26 mouse cellular contexts compared by ENCODE assay signal in the genomic region with DNA sequence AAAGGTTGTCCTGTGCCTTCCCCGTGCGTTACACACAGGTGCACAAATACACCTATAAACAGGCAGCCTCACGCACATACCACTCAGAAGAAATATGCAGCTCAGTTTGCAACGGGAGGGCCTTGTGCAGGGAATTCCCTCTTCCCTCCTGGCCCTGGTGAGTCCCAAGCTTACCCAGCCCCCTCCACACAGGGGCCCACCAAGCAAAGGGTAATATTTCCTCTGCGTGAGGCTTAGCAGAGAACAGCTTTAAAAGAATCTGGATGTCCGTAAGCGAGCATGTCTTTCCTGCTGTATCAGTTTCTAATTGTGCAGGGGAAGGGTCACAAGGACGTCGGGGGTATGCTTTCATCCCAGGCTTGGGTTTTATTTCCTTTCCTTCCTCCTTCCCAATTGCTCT. TPM values are rescaled to one million over a fixed set of nuclear protein-coding genes. Genes with fewer than 3 reads are reported as not detected.
A peak's percentile ranks its signal among the peaks of the same experiment; 100 is the strongest.
DNase-seq lines count a peak whose midpoint lies in the region; ATAC-seq and TF ChIP-seq lines count a peak whose summit lies in the region.
"Had no signal": no experiment of that assay in that cellular context is flagged by ENCODE, and none has a peak within 500 bp of the region (broad histone marks: within the 10 kb centered on the region; RNA-seq: fewer than 3 reads in every experiment).

No protein-coding gene starts in this region.

- no peak for DNase-seq in intestine, embryonic 14.5 days (ENCODE audit: low spot score)
- no peak for DNase-seq in lung, embryonic 14.5 days
- no peak for DNase-seq in lung, adult 2 months
- no peak for DNase-seq in layer of hippocampus, adult 9-11 months
- no peak for DNase-seq in heart, postnatal 14 days
- DNase-seq: adrenal gland, adult 2 months; B cell, adult 2 months; cerebellum, adult 11-12 months; cerebellum, postnatal 10 days; gastrocnemius, postnatal 10 days; kidney, postnatal 36 days; liver, embryonic 13.5 days; lung, postnatal 36 days; right cerebral cortex, postnatal 14 days; thymus, postnatal 14 days had no signal

- no peak overlapping the region for H3K4me3 ChIP-seq in intestine, embryonic 14.5 days (ENCODE audit: low read depth, low read length)
- no peak overlapping the region for H3K4me3 ChIP-seq in intestine, postnatal 0 days (ENCODE audit: low read depth, low read length)
- H3K4me3 ChIP-seq in lung, embryonic 14.5 days (ENCODE audit: low read depth, low read length) = no peak overlapping the region
- H3K4me3 ChIP-seq in lung, adult 2 months (replicated peaks; ENCODE audit: extremely low read depth, low read depth, low read length) = no peak overlapping the region
- H3K4me3 ChIP-seq in embryonic facial prominence, embryonic 13.5 days = no peak overlapping the region
- H3K4me3 ChIP-seq in limb, embryonic 12.5 days (replicated peaks) = no peak overlapping the region
- H3K4me3 ChIP-seq: heart, embryonic 13.5 days; hindbrain, embryonic 13.5 days; liver, embryonic 13.5 days; lung, embryonic 15.5 days; megakaryocyte, embryonic 14.5 days; midbrain, embryonic 15.5 days; neural tube, embryonic 12.5 days had no signal

- no peak overlapping the region for H3K27ac ChIP-seq in intestine, embryonic 14.5 days (ENCODE audit: low read depth)
- H3K27ac ChIP-seq in intestine, postnatal 0 days (ENCODE audit: low read depth, low read length) = no peak overlapping the region
- H3K27ac ChIP-seq in lung, embryonic 14.5 days (ENCODE audit: low read depth) = peak overlapping the region; percentile 13; the same call in 1 of the 2 replicates
- H3K27ac ChIP-seq in embryonic facial prominence, embryonic 13.5 days = peak overlapping the region; percentile 22; the same call in 1 of the 2 replicates
- H3K27ac ChIP-seq in limb, embryonic 12.5 days = 0 out of 2 replicates have a peak overlapping the region, but pooled peaks have one; percentile 31
- H3K27ac ChIP-seq: heart, embryonic 13.5 days; hindbrain, embryonic 13.5 days; liver, embryonic 13.5 days; lung, embryonic 15.5 days; midbrain, embryonic 15.5 days; neural tube, embryonic 12.5 days had no signal

- TF ChIP-seq CTCF in intestine, postnatal 0 days (IDR thresholded peaks at IDR 0.05; ENCODE audit: low read depth) = no peak
- TF ChIP-seq CTCF in lung, embryonic 14.5 days (IDR thresholded peaks at IDR 0.05; ENCODE audit: low read depth) = no peak
- TF ChIP-seq CTCF in lung, adult 2 months (IDR thresholded peaks at IDR 0.05; ENCODE audit: insufficient read depth, low read length) = no peak

- no peaks in the 10 kb centered on the region for H3K36me3 ChIP-seq in intestine, embryonic 14.5 days (ENCODE audit: control insufficient read depth, insufficient read depth, low read length)
- no peaks in the 10 kb centered on the region for H3K36me3 ChIP-seq in intestine, postnatal 0 days (ENCODE audit: control insufficient read depth, insufficient read depth)
- no peaks in the 10 kb centered on the region for H3K36me3 ChIP-seq in lung, embryonic 14.5 days (ENCODE audit: insufficient read depth)
- no peaks in the 10 kb centered on the region for H3K36me3 ChIP-seq in embryonic facial prominence, embryonic 13.5 days
- no peaks in the 10 kb centered on the region for H3K36me3 ChIP-seq in limb, embryonic 12.5 days
- H3K36me3 ChIP-seq: heart, embryonic 13.5 days; hindbrain, embryonic 13.5 days; liver, embryonic 13.5 days; lung, embryonic 15.5 days; midbrain, embryonic 15.5 days; neural tube, embryonic 12.5 days had no signal

- intact Hi-C loops in heart, postnatal 14 days (cut with DNase I) = no loop called here

- no peak for TF ChIP-seq POLR2A in lung, adult 2 months (IDR thresholded peaks at IDR 0.05; ENCODE audit: borderline replicate concordance, extremely low read depth, low read depth, low read length)

- no peak for ATAC-seq in intestine, embryonic 14.5 days (replicated peaks; ENCODE audit: low FRiP score, low TSS enrichment, low read depth)
- ATAC-seq in intestine, postnatal 0 days = no peak
- peak; percentile 24; the same call in 1 of the 2 replicates for ATAC-seq in lung, embryonic 14.5 days (ENCODE audit: insufficient read depth)
- no peak for ATAC-seq in embryonic facial prominence, embryonic 13.5 days (ENCODE audit: insufficient number of reproducible peaks, insufficient read depth, low FRiP score, low TSS enrichment, low read depth)
- no peak for ATAC-seq in limb, embryonic 12.5 days (ENCODE audit: insufficient number of reproducible peaks, insufficient read depth, low FRiP score, low TSS enrichment, low read depth)
- ATAC-seq: inflammation-experienced regulatory T-cells, adult 6 months; midbrain, embryonic 15.5 days had no signal

- H3K27me3 ChIP-seq in intestine, embryonic 14.5 days (replicated peaks; ENCODE audit: control insufficient read depth, insufficient read depth, low read length) = no peaks in the 10 kb centered on the region
- no peaks in the 10 kb centered on the region for H3K27me3 ChIP-seq in intestine, postnatal 0 days (replicated peaks; ENCODE audit: control insufficient read depth, insufficient read depth, low read length)
- H3K27me3 ChIP-seq in lung, embryonic 14.5 days (ENCODE audit: insufficient read depth, low read length) = no peaks in the 10 kb centered on the region
- H3K27me3 ChIP-seq in embryonic facial prominence, embryonic 13.5 days = no peaks in the 10 kb centered on the region
- 0 out of 2 replicates have a peak, but pooled peaks cover 4% of the 10 kb centered on the region for H3K27me3 ChIP-seq in limb, embryonic 12.5 days
- H3K27me3 ChIP-seq: heart, embryonic 13.5 days; hindbrain, embryonic 13.5 days; liver, embryonic 13.5 days; lung, embryonic 15.5 days; midbrain, embryonic 15.5 days; neural tube, embryonic 12.5 days had no signal

- no peaks in the 10 kb centered on the region for H3K9me3 ChIP-seq in intestine, embryonic 14.5 days (ENCODE audit: control insufficient read depth, low read length)
- H3K9me3 ChIP-seq in intestine, postnatal 0 days (ENCODE audit: control insufficient read depth) = no peaks in the 10 kb centered on the region
- H3K9me3 ChIP-seq in lung, embryonic 14.5 days (ENCODE audit: low read depth, low read length) = no peaks in the 10 kb centered on the region
- no peaks in the 10 kb centered on the region for H3K9me3 ChIP-seq in embryonic facial prominence, embryonic 13.5 days
- no peaks in the 10 kb centered on the region for H3K9me3 ChIP-seq in limb, embryonic 12.5 days
- H3K9me3 ChIP-seq: heart, embryonic 13.5 days; hindbrain, embryonic 13.5 days; liver, embryonic 13.5 days; lung, embryonic 15.5 days; midbrain, embryonic 15.5 days; neural tube, embryonic 12.5 days had no signal

- H3K4me1 ChIP-seq in intestine, embryonic 14.5 days (replicated peaks; ENCODE audit: control insufficient read depth, insufficient read depth, low read length) = peaks cover 12% of the 10 kb centered on the region
- no peaks in the 10 kb centered on the region for H3K4me1 ChIP-seq in intestine, postnatal 0 days (replicated peaks; ENCODE audit: control insufficient read depth, insufficient read depth, low read length)
- no peaks in the 10 kb centered on the region; the same call in 1 of the 2 replicates for H3K4me1 ChIP-seq in lung, embryonic 14.5 days (ENCODE audit: insufficient read depth)
- no peaks in the 10 kb centered on the region for H3K4me1 ChIP-seq in lung, adult 2 months (ENCODE audit: control insufficient read depth, insufficient read depth, low read length)
- peaks cover 15% of the 10 kb centered on the region for H3K4me1 ChIP-seq in embryonic facial prominence, embryonic 13.5 days
- H3K4me1 ChIP-seq in limb, embryonic 12.5 days (replicated peaks) = peaks cover 40% of the 10 kb centered on the region
- H3K4me1 ChIP-seq: liver, embryonic 13.5 days; neural tube, embryonic 12.5 days had no signal

- peak overlapping the region; percentile 12; the same call in 1 of the 2 replicates for H3K4me2 ChIP-seq in intestine, embryonic 14.5 days (ENCODE audit: low read length)
- H3K4me2 ChIP-seq in intestine, postnatal 0 days (replicated peaks; ENCODE audit: low read depth) = no peak overlapping the region
- H3K4me2 ChIP-seq in lung, embryonic 14.5 days = no peak overlapping the region
- H3K4me2 ChIP-seq in embryonic facial prominence, embryonic 13.5 days = no peak overlapping the region; the same call in 1 of the 2 replicates
- H3K4me2 ChIP-seq in limb, embryonic 12.5 days = 0 out of 2 replicates have a peak overlapping the region, but pooled peaks have one; percentile 5
- H3K4me2 ChIP-seq: heart, embryonic 13.5 days; hindbrain, embryonic 13.5 days; liver, embryonic 13.5 days; lung, embryonic 15.5 days; midbrain, embryonic 15.5 days; neural tube, embryonic 12.5 days had no signal

- WGBS in intestine, embryonic 14.5 days = 16% methylated on average over 9 of the region's 9 CpGs
- 32% methylated on average over 9 of the region's 9 CpGs for WGBS in intestine, postnatal 0 days
- WGBS in lung, embryonic 14.5 days = 18% methylated on average over 9 of the region's 9 CpGs
- 48% methylated on average over 9 of the region's 9 CpGs for WGBS in lung, adult 2 months
- 10% methylated on average over 9 of the region's 9 CpGs for WGBS in embryonic facial prominence, embryonic 13.5 days
- 12% methylated on average over 9 of the region's 9 CpGs for WGBS in limb, embryonic 12.5 days

- no peak overlapping the region for H3K9ac ChIP-seq in intestine, embryonic 14.5 days (ENCODE audit: low read length)
- H3K9ac ChIP-seq in intestine, postnatal 0 days (ENCODE audit: low read depth, low read length) = no peak overlapping the region
- no peak overlapping the region for H3K9ac ChIP-seq in lung, embryonic 14.5 days
- H3K9ac ChIP-seq in embryonic facial prominence, embryonic 13.5 days = no peak overlapping the region
- no peak overlapping the region for H3K9ac ChIP-seq in limb, embryonic 12.5 days (replicated peaks)
- H3K9ac ChIP-seq: heart, embryonic 13.5 days; hindbrain, embryonic 13.5 days; liver, embryonic 13.5 days; lung, embryonic 15.5 days; midbrain, embryonic 15.5 days; neural tube, embryonic 12.5 days had no signal

RNA-seq across cellular contexts. Expression of a gene that starts 25.4 kb away (rescaled TPM):
- 78.2 and 78.3 TPM in 2 replicates for polyA plus RNA-seq in intestine, embryonic 14.5 days (2014; fragmentation: Nextera tagmentation; extraction: Ambion mirVana)
- polyA plus RNA-seq in intestine, postnatal 0 days (2015; fragmentation: Nextera tagmentation; extraction: Ambion mirVana) = 18.2 and 21.3 TPM in 2 replicates
- polyA plus RNA-seq in lung, embryonic 14.5 days (2014; fragmentation: Nextera tagmentation; extraction: Ambion mirVana) = 64.2 and 70.7 TPM in 2 replicates
- 2.2 and 2.6 TPM in 2 replicates for polyA plus RNA-seq in lung, adult 2 months (2012; rRNA removed)
- 35.5 and 43.4 TPM in 2 replicates for polyA plus RNA-seq in embryonic facial prominence, embryonic 13.5 days (2015; fragmentation: Nextera tagmentation; extraction: Ambion mirVana)
- 115 and 129 TPM in 2 replicates for polyA plus RNA-seq in limb, embryonic 12.5 days (2016; fragmentation: Nextera tagmentation; extraction: Ambion mirVana)
- 1 to 10 TPM; 3.5 to 7.6 TPM for total RNA-seq in heart, postnatal 14 days (2021)
- total RNA-seq: MEL had no signal
- polyA plus RNA-seq: inflammation-experienced regulatory T-cells, adult 6 months had no signal

Comparison
In these comparisons a context has a peak if more than half of its experiments do, and no peak if none do; other contexts are left out.
1. H3K4me2 ChIP-seq: peak in intestine, embryonic 14.5 days (single experiment) and limb, embryonic 12.5 days (single experiment); none in intestine, postnatal 0 days (single experiment), lung, embryonic 14.5 days (single experiment) and embryonic facial prominence, embryonic 13.5 days (single experiment).
2. H3K27ac ChIP-seq: peak in lung, embryonic 14.5 days (single experiment), embryonic facial prominence, embryonic 13.5 days (single experiment) and limb, embryonic 12.5 days (single experiment); none in intestine, embryonic 14.5 days (single experiment) and intestine, postnatal 0 days (single experiment).